In genomic region chr10:120901746-120902145, GRCm38 (mm10) we compare ENCODE assay signal across 18 mouse cellular contexts. TPM values are rescaled to one million over a fixed set of nuclear protein-coding genes. Genes with fewer than 3 reads are reported as not detected.
A peak's percentile ranks its signal among the peaks of the same experiment; 100 is the strongest.
DNase-seq lines count a peak whose midpoint lies in the region; ATAC-seq and TF ChIP-seq lines count a peak whose summit lies in the region.
"Had no signal": no experiment of that assay in that cellular context is flagged by ENCODE, and none has a peak within 500 bp of the region (broad histone marks: within the 10 kb centered on the region; RNA-seq: fewer than 3 reads in every experiment).

No protein-coding gene starts in this region.

- no peak overlapping the region for H3K27ac ChIP-seq in hindbrain, embryonic 10.5 days
- no peak overlapping the region for H3K27ac ChIP-seq in hindbrain, embryonic 14.5 days
- no peak overlapping the region; the same call in 1 of the 2 replicates for H3K27ac ChIP-seq in lung, embryonic 15.5 days
- peak overlapping the region; percentile 18; the same call in 1 of the 2 replicates for H3K27ac ChIP-seq in stomach, embryonic 16.5 days (ENCODE audit: low read length)
- no peak overlapping the region; the same call in 1 of the 2 replicates for H3K27ac ChIP-seq in stomach, postnatal 0 days (replicated peaks)
- H3K27ac ChIP-seq: embryonic facial prominence, embryonic 10.5 days; forebrain, embryonic 13.5 days; hindbrain, embryonic 12.5 days; hindbrain, postnatal 0 days had no signal

- peaks cover 40% of the 10 kb centered on the region for H3K27me3 ChIP-seq in hindbrain, embryonic 10.5 days (ENCODE audit: insufficient read depth, poor library complexity, severe bottlenecking)
- 0 out of 2 replicates have a peak, but pooled peaks cover 4% of the 10 kb centered on the region for H3K27me3 ChIP-seq in hindbrain, embryonic 14.5 days (ENCODE audit: control insufficient read depth, insufficient read depth, low read length)
- H3K27me3 ChIP-seq in lung, embryonic 15.5 days, result peaks cover 3% of the 10 kb centered on the region; the same call in 1 of the 2 replicates
- H3K27me3 ChIP-seq in stomach, embryonic 16.5 days (ENCODE audit: control insufficient read depth, insufficient read depth, low read length), result no peaks in the 10 kb centered on the region
- no peaks in the 10 kb centered on the region for H3K27me3 ChIP-seq in stomach, postnatal 0 days (ENCODE audit: control insufficient read depth, insufficient read depth, low read length)

- ATAC-seq in hindbrain, embryonic 14.5 days (ENCODE audit: low FRiP score), result no peak
- peak; percentile 46; the same call in 1 of the 2 replicates for ATAC-seq in lung, embryonic 15.5 days (ENCODE audit: borderline replicate concordance, extremely low read depth, low FRiP score, low TSS enrichment)
- no peak for ATAC-seq in stomach, embryonic 16.5 days (ENCODE audit: insufficient read depth, low FRiP score)
- no peak for ATAC-seq in stomach, postnatal 0 days (ENCODE audit: low FRiP score, low TSS enrichment)
- ATAC-seq: forebrain, embryonic 13.5 days; forebrain, postnatal 0 days; hindbrain, postnatal 0 days had no signal

- no peaks in the 10 kb centered on the region for H3K36me3 ChIP-seq in hindbrain, embryonic 10.5 days
- H3K36me3 ChIP-seq in hindbrain, embryonic 14.5 days (replicated peaks; ENCODE audit: control insufficient read depth, insufficient read depth), result no peaks in the 10 kb centered on the region
- no peaks in the 10 kb centered on the region for H3K36me3 ChIP-seq in lung, embryonic 15.5 days
- no peaks in the 10 kb centered on the region for H3K36me3 ChIP-seq in stomach, embryonic 16.5 days (ENCODE audit: control insufficient read depth, insufficient read depth, low read length)
- H3K36me3 ChIP-seq in stomach, postnatal 0 days (ENCODE audit: control insufficient read depth, insufficient read depth, low read length), result no peaks in the 10 kb centered on the region
- H3K36me3 ChIP-seq: embryonic facial prominence, embryonic 10.5 days; hindbrain, embryonic 12.5 days had no signal

- H3K4me1 ChIP-seq in hindbrain, embryonic 10.5 days (replicated peaks), result peaks cover 27% of the 10 kb centered on the region
- peaks cover 4% of the 10 kb centered on the region; the same call in 1 of the 2 replicates for H3K4me1 ChIP-seq in hindbrain, embryonic 14.5 days (replicated peaks; ENCODE audit: control insufficient read depth, insufficient read depth, low read length)
- H3K4me1 ChIP-seq in lung, embryonic 15.5 days, result peaks cover 43% of the 10 kb centered on the region
- peaks cover 13% of the 10 kb centered on the region for H3K4me1 ChIP-seq in lung, adult 2 months (ENCODE audit: control insufficient read depth, insufficient read depth, low read length)
- H3K4me1 ChIP-seq in stomach, embryonic 16.5 days (ENCODE audit: control insufficient read depth, insufficient read depth, low read length), result 0 out of 2 replicates have a peak, but pooled peaks cover 6% of the 10 kb centered on the region
- H3K4me1 ChIP-seq in stomach, postnatal 0 days (replicated peaks; ENCODE audit: control insufficient read depth, insufficient read depth), result no peaks in the 10 kb centered on the region

- DNase-seq in hindbrain, embryonic 10.5 days (ENCODE audit: low spot score), result peak; percentile 2
- DNase-seq in hindbrain, embryonic 14.5 days (ENCODE audit: low spot score), result no peak
- no peak for DNase-seq in lung, adult 2 months
- no peak for DNase-seq in stomach, postnatal 0 days (ENCODE audit: low spot score)
- no peak for DNase-seq in kidney, adult 11 months
- DNase-seq: adrenal gland, adult 8-10 months; adrenal gland, postnatal 36 days; cerebellum, adult 2 months; cerebellum, postnatal 10 days; forebrain, postnatal 0 days; gastrocnemius, postnatal 14 days; heart, postnatal 36 days had no signal

- TF ChIP-seq EP300 in stomach, postnatal 0 days (optimal IDR thresholded peaks at IDR 0.05), result no peak

- TF ChIP-seq CTCF in lung, adult 2 months (IDR thresholded peaks at IDR 0.05; ENCODE audit: insufficient read depth, low read length), result no peak
- TF ChIP-seq CTCF in stomach, postnatal 0 days (IDR thresholded peaks at IDR 0.05; ENCODE audit: low read depth), result no peak

- no peak overlapping the region for H3K4me2 ChIP-seq in hindbrain, embryonic 14.5 days (replicated peaks)
- no peak overlapping the region for H3K4me2 ChIP-seq in lung, embryonic 15.5 days
- no peak overlapping the region for H3K4me2 ChIP-seq in stomach, embryonic 16.5 days (ENCODE audit: low read depth, low read length)
- no peak overlapping the region for H3K4me2 ChIP-seq in stomach, postnatal 0 days (replicated peaks; ENCODE audit: low read depth)
- H3K4me2 ChIP-seq: forebrain, embryonic 13.5 days; hindbrain, embryonic 12.5 days had no signal

- TF ChIP-seq POLR2A in lung, adult 2 months (IDR thresholded peaks at IDR 0.05; ENCODE audit: borderline replicate concordance, extremely low read depth, low read depth, low read length), result no peak

- H3K9ac ChIP-seq in hindbrain, embryonic 14.5 days, result no peak overlapping the region
- no peak overlapping the region for H3K9ac ChIP-seq in lung, embryonic 15.5 days
- H3K9ac ChIP-seq in stomach, embryonic 16.5 days (ENCODE audit: low read length), result no peak overlapping the region
- no peak overlapping the region for H3K9ac ChIP-seq in stomach, postnatal 0 days (ENCODE audit: low read length)
- H3K9ac ChIP-seq: forebrain, embryonic 13.5 days; forebrain, postnatal 0 days; hindbrain, embryonic 12.5 days had no signal

- no peak overlapping the region for H3K4me3 ChIP-seq in hindbrain, embryonic 10.5 days
- no peak overlapping the region for H3K4me3 ChIP-seq in hindbrain, embryonic 14.5 days (replicated peaks; ENCODE audit: low read length)
- H3K4me3 ChIP-seq in lung, embryonic 15.5 days, result no peak overlapping the region
- H3K4me3 ChIP-seq in lung, adult 2 months (replicated peaks; ENCODE audit: extremely low read depth, low read depth, low read length), result no peak overlapping the region
- no peak overlapping the region for H3K4me3 ChIP-seq in stomach, embryonic 16.5 days (replicated peaks; ENCODE audit: low read length)
- H3K4me3 ChIP-seq in stomach, postnatal 0 days (ENCODE audit: low read depth, low read length), result no peak overlapping the region
- H3K4me3 ChIP-seq: embryonic facial prominence, embryonic 10.5 days; forebrain, embryonic 13.5 days; hindbrain, embryonic 12.5 days had no signal

- H3K9me3 ChIP-seq in hindbrain, embryonic 10.5 days, result 0 out of 2 replicates have a peak, but pooled peaks cover 5% of the 10 kb centered on the region
- H3K9me3 ChIP-seq in hindbrain, embryonic 14.5 days (ENCODE audit: control insufficient read depth, low read length), result 0 out of 2 replicates have a peak, but pooled peaks cover 5% of the 10 kb centered on the region
- H3K9me3 ChIP-seq in lung, embryonic 15.5 days, result no peaks in the 10 kb centered on the region
- peaks cover 3% of the 10 kb centered on the region; the same call in 1 of the 2 replicates for H3K9me3 ChIP-seq in stomach, embryonic 16.5 days (replicated peaks; ENCODE audit: control insufficient read depth, low read length)
- no peaks in the 10 kb centered on the region for H3K9me3 ChIP-seq in stomach, postnatal 0 days (ENCODE audit: control insufficient read depth, low read length)
- H3K9me3 ChIP-seq: embryonic facial prominence, embryonic 10.5 days; hindbrain, embryonic 12.5 days had no signal

- WGBS in hindbrain, embryonic 10.5 days, result 67% methylated on average over 9 of the region's 9 CpGs
- WGBS in hindbrain, embryonic 14.5 days, result 57% methylated on average over 9 of the region's 9 CpGs
- 31% methylated on average over 9 of the region's 9 CpGs for WGBS in lung, embryonic 15.5 days
- 56% methylated on average over 9 of the region's 9 CpGs for WGBS in lung, adult 2 months
- WGBS in stomach, embryonic 16.5 days, result 45% methylated on average over 9 of the region's 9 CpGs
- 45% methylated on average over 9 of the region's 9 CpGs for WGBS in stomach, postnatal 0 days

RNA-seq across cellular contexts. Expression of gene Msrb3, which starts 2.8 kb away (rescaled TPM):
- 3.1 and 4.5 TPM in 2 replicates for polyA plus RNA-seq in hindbrain, embryonic 10.5 days (2016; fragmentation: Nextera tagmentation; extraction: Ambion mirVana)
- 0.77 and 1.3 TPM in 2 replicates for polyA plus RNA-seq in hindbrain, embryonic 14.5 days (2014; fragmentation: Nextera tagmentation; extraction: Ambion mirVana)
- polyA plus RNA-seq in lung, embryonic 15.5 days (2015; fragmentation: Nextera tagmentation; extraction: Ambion mirVana), result 15.3 and 15.8 TPM in 2 replicates
- 32.1 and 36.6 TPM in 2 replicates for polyA plus RNA-seq in lung, adult 2 months (2012; rRNA removed)
- 22.6 and 29.6 TPM in 2 replicates for polyA plus RNA-seq in stomach, embryonic 16.5 days (2015; fragmentation: Nextera tagmentation; extraction: Ambion mirVana)
- polyA plus RNA-seq in stomach, postnatal 0 days (2015; fragmentation: Nextera tagmentation; extraction: Ambion mirVana), result 19.5 and 23.2 TPM in 2 replicates
